ENCODE assay signal across 30 mouse cellular contexts in the genomic region with DNA sequence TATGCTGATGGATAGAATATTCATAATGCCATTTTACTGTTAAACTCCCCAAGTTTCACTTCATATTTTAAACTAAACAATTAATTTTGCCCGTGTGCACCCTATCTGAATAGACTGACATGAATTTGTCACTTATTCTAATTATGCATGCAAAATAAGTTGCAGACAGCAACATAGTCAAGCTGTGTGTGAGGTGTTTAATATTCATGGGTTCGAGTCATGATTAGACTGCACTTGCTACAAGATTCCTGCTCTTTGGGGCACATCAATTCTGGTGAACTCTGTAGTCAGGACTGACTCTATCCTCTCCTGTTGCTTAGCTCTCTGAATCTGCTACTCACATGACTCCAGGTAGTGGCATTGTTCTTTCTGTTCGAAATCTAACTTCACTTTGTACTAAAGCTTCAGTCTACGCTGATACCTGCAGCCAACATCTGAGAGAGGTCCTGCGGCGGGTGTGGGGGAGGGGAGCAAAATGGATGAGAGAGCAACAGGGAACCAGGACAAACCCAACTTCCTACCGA. TPM values are rescaled to one million over a fixed set of nuclear protein-coding genes. Genes with fewer than 3 reads are reported as not detected.
A peak's percentile ranks its signal among the peaks of the same experiment; 100 is the strongest.
DNase-seq lines count a peak whose midpoint lies in the region; ATAC-seq lines count a peak whose summit lies in the region.
"Had no signal": no experiment of that assay in that cellular context is flagged by ENCODE, and none has a peak within 500 bp of the region (broad histone marks: within the 10 kb centered on the region; RNA-seq: fewer than 3 reads in every experiment).

No protein-coding gene starts in this region.

- no peak overlapping the region for H3K27ac ChIP-seq in forebrain, embryonic 15.5 days (replicated peaks)
- H3K27ac ChIP-seq in forebrain, embryonic 12.5 days, result no peak overlapping the region
- H3K27ac ChIP-seq in midbrain, embryonic 11.5 days (ENCODE audit: low read depth, low read length), result no peak overlapping the region
- no peak overlapping the region for H3K27ac ChIP-seq in midbrain, embryonic 10.5 days (replicated peaks)
- H3K27ac ChIP-seq in forebrain, embryonic 16.5 days (ENCODE audit: low read length), result no peak overlapping the region
- H3K27ac ChIP-seq: embryonic facial prominence, embryonic 10.5 days; embryonic facial prominence, embryonic 13.5 days; gastrocnemius, adult 2 months; hindbrain, embryonic 14.5 days; hindbrain, postnatal 0 days had no signal

- H3K9ac ChIP-seq in forebrain, embryonic 15.5 days (replicated peaks), result no peak overlapping the region
- no peak overlapping the region for H3K9ac ChIP-seq in forebrain, embryonic 12.5 days
- H3K9ac ChIP-seq in midbrain, embryonic 11.5 days (ENCODE audit: low read length), result no peak overlapping the region
- H3K9ac ChIP-seq in forebrain, embryonic 16.5 days (replicated peaks; ENCODE audit: low read depth, low read length), result no peak overlapping the region
- H3K9ac ChIP-seq: embryonic facial prominence, embryonic 13.5 days; hindbrain, embryonic 14.5 days had no signal

- peak; percentile 64 for DNase-seq in midbrain, embryonic 11.5 days (ENCODE audit: low spot score, missing footprints)
- no peak for DNase-seq in midbrain, embryonic 10.5 days (ENCODE audit: low spot score)
- no peak for DNase-seq in kidney, postnatal 4 days
- DNase-seq: adrenal gland, adult 2 months; adrenal gland, postnatal 14 days; cerebellum, adult 11-12 months; cerebellum, adult 8-10 months; cerebellum, postnatal 10 days; cerebellum, postnatal 36 days; embryo, embryonic 11 days; gastrocnemius, adult 2 months; gastrocnemius, postnatal 25 days; kidney, adult 18-20 months had no signal

- H3K9me3 ChIP-seq in forebrain, embryonic 15.5 days, result no peaks in the 10 kb centered on the region
- no peaks in the 10 kb centered on the region for H3K9me3 ChIP-seq in forebrain, embryonic 12.5 days
- H3K9me3 ChIP-seq in midbrain, embryonic 11.5 days (ENCODE audit: control insufficient read depth, low read length), result no peaks in the 10 kb centered on the region
- no peaks in the 10 kb centered on the region for H3K9me3 ChIP-seq in midbrain, embryonic 10.5 days (replicated peaks)
- H3K9me3 ChIP-seq in forebrain, embryonic 16.5 days (ENCODE audit: control insufficient read depth, low read length), result no peaks in the 10 kb centered on the region
- H3K9me3 ChIP-seq: embryonic facial prominence, embryonic 10.5 days; embryonic facial prominence, embryonic 13.5 days had no signal

- peaks cover 11% of the 10 kb centered on the region for H3K4me1 ChIP-seq in forebrain, embryonic 15.5 days
- H3K4me1 ChIP-seq in forebrain, embryonic 12.5 days, result peaks cover 16% of the 10 kb centered on the region
- H3K4me1 ChIP-seq in midbrain, embryonic 11.5 days (ENCODE audit: control insufficient read depth, insufficient read depth, low read length), result peaks cover 3% of the 10 kb centered on the region
- peaks cover 18% of the 10 kb centered on the region; the same call in 1 of the 2 replicates for H3K4me1 ChIP-seq in midbrain, embryonic 10.5 days
- peaks cover 5% of the 10 kb centered on the region for H3K4me1 ChIP-seq in forebrain, embryonic 16.5 days (replicated peaks; ENCODE audit: control insufficient read depth, insufficient read depth, low read length)
- H3K4me1 ChIP-seq: embryonic facial prominence, embryonic 10.5 days; embryonic facial prominence, embryonic 13.5 days had no signal

- 65% methylated on average over 7 of the region's 7 CpGs for WGBS in forebrain, embryonic 15.5 days
- 76% methylated on average over 7 of the region's 7 CpGs for WGBS in forebrain, embryonic 12.5 days
- WGBS in midbrain, embryonic 11.5 days, result 82% methylated on average over 7 of the region's 7 CpGs
- WGBS in midbrain, embryonic 10.5 days, result 87% methylated on average over 7 of the region's 7 CpGs
- WGBS in forebrain, embryonic 16.5 days, result 70% methylated on average over 7 of the region's 7 CpGs

- no peak overlapping the region for H3K4me2 ChIP-seq in forebrain, embryonic 15.5 days (replicated peaks)
- H3K4me2 ChIP-seq in forebrain, embryonic 12.5 days, result no peak overlapping the region
- no peak overlapping the region for H3K4me2 ChIP-seq in midbrain, embryonic 11.5 days
- no peak overlapping the region for H3K4me2 ChIP-seq in forebrain, embryonic 16.5 days (ENCODE audit: low read length)
- H3K4me2 ChIP-seq: embryonic facial prominence, embryonic 13.5 days; hindbrain, embryonic 14.5 days had no signal

- H3K27me3 ChIP-seq in forebrain, embryonic 15.5 days, result no peaks in the 10 kb centered on the region
- no peaks in the 10 kb centered on the region for H3K27me3 ChIP-seq in forebrain, embryonic 12.5 days
- H3K27me3 ChIP-seq in midbrain, embryonic 11.5 days (ENCODE audit: control insufficient read depth, insufficient read depth, low read length), result no peaks in the 10 kb centered on the region
- no peaks in the 10 kb centered on the region for H3K27me3 ChIP-seq in midbrain, embryonic 10.5 days (ENCODE audit: low read depth, poor library complexity, severe bottlenecking)
- no peaks in the 10 kb centered on the region for H3K27me3 ChIP-seq in forebrain, embryonic 16.5 days (replicated peaks; ENCODE audit: control insufficient read depth, insufficient read depth, low read length)
- H3K27me3 ChIP-seq: embryonic facial prominence, embryonic 13.5 days had no signal

- H3K4me3 ChIP-seq in forebrain, embryonic 15.5 days, result no peak overlapping the region
- H3K4me3 ChIP-seq in forebrain, embryonic 12.5 days (replicated peaks), result no peak overlapping the region
- no peak overlapping the region for H3K4me3 ChIP-seq in midbrain, embryonic 11.5 days (ENCODE audit: low read depth, low read length)
- H3K4me3 ChIP-seq in midbrain, embryonic 10.5 days, result no peak overlapping the region
- no peak overlapping the region for H3K4me3 ChIP-seq in forebrain, embryonic 16.5 days (replicated peaks; ENCODE audit: low read length)
- H3K4me3 ChIP-seq: embryonic facial prominence, embryonic 10.5 days; embryonic facial prominence, embryonic 13.5 days; erythroblast, embryonic 14.5 days; gastrocnemius, adult 2 months had no signal

- ATAC-seq in forebrain, embryonic 15.5 days (replicated peaks), result 0 out of 2 replicates have a peak, but pooled peaks have one; percentile 46
- ATAC-seq in forebrain, embryonic 12.5 days (ENCODE audit: low FRiP score), result no peak
- ATAC-seq in midbrain, embryonic 11.5 days (ENCODE audit: low FRiP score), result no peak
- ATAC-seq in forebrain, embryonic 16.5 days, result peak; percentile 70
- ATAC-seq: CD4-positive, CD25-positive, alpha-beta regulatory T cell, adult 4 months; hindbrain, postnatal 0 days; inflammation-experienced regulatory T-cells, adult 6 months; intestine, embryonic 16.5 days had no signal

- H3K36me3 ChIP-seq in forebrain, embryonic 15.5 days, result no peaks in the 10 kb centered on the region
- H3K36me3 ChIP-seq in forebrain, embryonic 12.5 days (replicated peaks), result no peaks in the 10 kb centered on the region
- no peaks in the 10 kb centered on the region for H3K36me3 ChIP-seq in midbrain, embryonic 11.5 days (ENCODE audit: control insufficient read depth, insufficient read depth, low read length)
- no peaks in the 10 kb centered on the region for H3K36me3 ChIP-seq in midbrain, embryonic 10.5 days
- no peaks in the 10 kb centered on the region for H3K36me3 ChIP-seq in forebrain, embryonic 16.5 days (ENCODE audit: control insufficient read depth, insufficient read depth)
- H3K36me3 ChIP-seq: embryonic facial prominence, embryonic 10.5 days; embryonic facial prominence, embryonic 13.5 days had no signal

RNA-seq across cellular contexts. Expression of a gene that starts 25.8 kb away (rescaled TPM):
- polyA plus RNA-seq in forebrain, embryonic 15.5 days (2015; fragmentation: Nextera tagmentation; extraction: Ambion mirVana), result not detected in 2 replicates
- polyA plus RNA-seq in forebrain, embryonic 12.5 days (2016; fragmentation: Nextera tagmentation; extraction: Ambion mirVana), result not detected in 2 replicates
- not detected in 2 replicates for polyA plus RNA-seq in midbrain, embryonic 11.5 days (2014; fragmentation: Nextera tagmentation; extraction: Ambion mirVana)
- not detected in 2 replicates for polyA plus RNA-seq in midbrain, embryonic 10.5 days (2016; fragmentation: Nextera tagmentation; extraction: Ambion mirVana)
- polyA plus RNA-seq in forebrain, embryonic 16.5 days (2015; fragmentation: Nextera tagmentation; extraction: Ambion mirVana), result not detected in 2 replicates
- polyA plus RNA-seq: adrenal gland, adult 2 months; C2C12; CD4-positive, CD25-positive, alpha-beta regulatory T cell, adult 4 months; cortical plate, adult 2 months; embryonic facial prominence, embryonic 10.5 days; embryonic facial prominence, embryonic 13.5 days; erythroblast, embryonic 14.5 days; frontal cortex, adult 2 months; heart, embryonic 11.5 days; heart, embryonic 14.5 days; heart, postnatal 0 days; hindbrain, embryonic 14.5 days; hindbrain, postnatal 0 days; inflammation-experienced regulatory T-cells, adult 6 months; intestine, embryonic 16.5 days had no signal

Comparison
In these comparisons a context has a peak if more than half of its experiments do, and no peak if none do; other contexts are left out.
1. ATAC-seq: peak in forebrain, embryonic 15.5 days (single experiment) and forebrain, embryonic 16.5 days (single experiment); none in forebrain, embryonic 12.5 days (single experiment) and midbrain, embryonic 11.5 days (single experiment).